Mouse (Mus musculus) midbrain, embryonic 16.5 days (tissue): Measurements from ENCODE around the gene Cpsf3. TPM values are rescaled to one million over a fixed set of nuclear protein-coding genes. Genes with fewer than 3 reads are reported as not detected.
A peak's percentile ranks its signal among the peaks of the same experiment; 100 is the strongest.

Source experiments
- ATAC-seq: fragments of 200-750 bp; cut with Nextera tagmentation; 2 replicates; pipeline ENCODE4 v1.8.0; 2017; ENCODE audit warnings: moderate TSS enrichment
- H3K27ac ChIP-seq: fragments of 300-500 bp; sonication (generic); 2 replicates; pipeline ENCODE4 v1.5.1; 2014; ENCODE audit warnings: mild to moderate bottlenecking, low read length, mixed read lengths
- H3K27me3 ChIP-seq: fragments of 300-500 bp; sonication (generic); 2 replicates; pipeline ENCODE4 v1.6.1; 2014; ENCODE audit warnings: low read depth, low read length, mixed read lengths; ENCODE audit not compliant: control insufficient read depth, insufficient read depth
- H3K36me3 ChIP-seq: fragments of 300-500 bp; sonication (generic); 2 replicates; pipeline ENCODE4 v1.6.1; 2014; ENCODE audit warnings: mild to moderate bottlenecking, low read length, moderate library complexity, mixed read lengths; ENCODE audit not compliant: control insufficient read depth, insufficient read depth
- H3K4me1 ChIP-seq: fragments of 300-500 bp; sonication (generic); 2 replicates; pipeline ENCODE4 v1.6.1; 2014; ENCODE audit warnings: mild to moderate bottlenecking, low read length, mixed read lengths; ENCODE audit not compliant: control insufficient read depth, insufficient read depth
- H3K4me2 ChIP-seq: fragments of 300-500 bp; sonication (generic); 2 replicates; pipeline ENCODE4 v1.6.1; 2014; ENCODE audit warnings: mild to moderate bottlenecking, low read length, mixed read lengths
- H3K4me3 ChIP-seq: fragments of 300-500 bp; sonication (generic); 2 replicates; pipeline ENCODE4 v1.5.1; 2014; ENCODE audit warnings: low read depth, mild to moderate bottlenecking, low read length, moderate library complexity, mixed read lengths
- H3K9ac ChIP-seq: fragments of 300-500 bp; sonication (generic); 2 replicates; pipeline ENCODE4 v1.6.1; 2014; ENCODE audit warnings: low read depth, low read length, mixed read lengths
- H3K9me3 ChIP-seq: fragments of 300-500 bp; sonication (generic); replicated peaks from 2 replicates; pipeline ENCODE4 v1.6.1; 2014; ENCODE audit warnings: mild to moderate bottlenecking, low read length, mixed read lengths; ENCODE audit not compliant: control insufficient read depth, poor library complexity, severe bottlenecking
- WGBS: fragments of 180-500 bp; shearing (Covaris S2); extraction: QIAGEN DNeasy Blood & Tissue Kit; methylation state at CpG from one replicate; pipeline ENCODE4 v1.1.7; 2014; 5-methylcytosine and 5-hydroxymethylcytosine counted together
- polyA plus RNA-seq: library from polyadenylated mRNA; unstranded; fragments of >200 nt; fragmentation: Nextera tagmentation; extraction: Ambion mirVana; gene quantifications from 2 replicates; pipeline ENCODE4 v1.2.1, GENCODE M21; 2015

Cpsf3 gene
- polyA plus RNA-seq, 1 experiment from 2014 or later: 89.5 TPM

DNA sequence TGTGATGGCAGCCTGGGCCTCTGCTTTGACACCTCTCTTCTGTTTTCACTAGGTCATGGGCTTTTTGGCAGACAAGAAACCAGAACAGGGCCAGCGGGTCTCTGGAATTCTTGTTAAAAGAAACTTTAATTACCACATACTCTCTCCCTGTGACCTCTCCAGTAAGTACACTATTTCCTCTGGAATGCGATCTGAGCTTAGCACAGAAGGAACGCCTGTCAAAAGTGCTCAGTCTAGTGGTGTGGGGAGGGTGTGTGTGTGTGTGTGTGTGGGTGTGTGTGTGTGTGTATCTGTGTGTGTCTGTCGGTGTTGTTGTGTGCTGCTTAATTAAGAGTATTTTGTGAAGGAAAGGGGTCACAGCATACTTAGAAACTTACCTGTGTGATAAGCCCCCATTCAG is 21.5 kb downstream of the Cpsf3 start:
- Histone ChIP-seq H3K27ac (no peak overlapping the region), H3K27me3 (no peaks in the 10 kb centered on the region), H3K4me3 (no peak overlapping the region), H3K4me2 (no peak overlapping the region), H3K4me1 (no peaks in the 10 kb centered on the region), H3K36me3 (peaks cover 55% of the 10 kb centered on the region), H3K9ac (no peak overlapping the region), H3K9me3 (no peaks in the 10 kb centered on the region)
- WGBS: 93% methylated on average over 4 of the region's 4 CpGs
- ATAC-seq: no peak

DNA sequence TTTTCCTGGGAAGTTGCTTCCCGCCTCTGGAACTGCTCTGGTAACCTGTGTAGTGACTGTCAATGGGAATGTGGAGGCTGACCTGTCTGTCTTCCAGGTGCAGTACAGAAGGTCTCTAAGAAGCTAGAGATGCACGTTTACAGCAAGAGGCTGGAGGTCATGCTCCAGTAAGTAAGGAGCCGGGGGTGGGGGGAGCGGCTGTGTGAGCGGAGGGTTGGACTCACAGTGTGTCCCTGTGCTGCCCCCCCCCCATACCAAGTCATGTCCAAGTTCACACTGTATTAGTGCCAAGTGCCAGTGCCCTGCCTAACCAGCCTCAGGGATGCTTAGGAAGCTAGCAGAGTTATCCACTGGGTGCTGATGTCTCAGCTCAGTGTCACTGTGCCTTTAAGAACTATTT is 27.0 kb downstream of the Cpsf3 start:
- 92% methylated on average over 5 of the region's 5 CpGs for WGBS
- H3K36me3 ChIP-seq: peaks cover 32% of the 10 kb centered on the region

DNA sequence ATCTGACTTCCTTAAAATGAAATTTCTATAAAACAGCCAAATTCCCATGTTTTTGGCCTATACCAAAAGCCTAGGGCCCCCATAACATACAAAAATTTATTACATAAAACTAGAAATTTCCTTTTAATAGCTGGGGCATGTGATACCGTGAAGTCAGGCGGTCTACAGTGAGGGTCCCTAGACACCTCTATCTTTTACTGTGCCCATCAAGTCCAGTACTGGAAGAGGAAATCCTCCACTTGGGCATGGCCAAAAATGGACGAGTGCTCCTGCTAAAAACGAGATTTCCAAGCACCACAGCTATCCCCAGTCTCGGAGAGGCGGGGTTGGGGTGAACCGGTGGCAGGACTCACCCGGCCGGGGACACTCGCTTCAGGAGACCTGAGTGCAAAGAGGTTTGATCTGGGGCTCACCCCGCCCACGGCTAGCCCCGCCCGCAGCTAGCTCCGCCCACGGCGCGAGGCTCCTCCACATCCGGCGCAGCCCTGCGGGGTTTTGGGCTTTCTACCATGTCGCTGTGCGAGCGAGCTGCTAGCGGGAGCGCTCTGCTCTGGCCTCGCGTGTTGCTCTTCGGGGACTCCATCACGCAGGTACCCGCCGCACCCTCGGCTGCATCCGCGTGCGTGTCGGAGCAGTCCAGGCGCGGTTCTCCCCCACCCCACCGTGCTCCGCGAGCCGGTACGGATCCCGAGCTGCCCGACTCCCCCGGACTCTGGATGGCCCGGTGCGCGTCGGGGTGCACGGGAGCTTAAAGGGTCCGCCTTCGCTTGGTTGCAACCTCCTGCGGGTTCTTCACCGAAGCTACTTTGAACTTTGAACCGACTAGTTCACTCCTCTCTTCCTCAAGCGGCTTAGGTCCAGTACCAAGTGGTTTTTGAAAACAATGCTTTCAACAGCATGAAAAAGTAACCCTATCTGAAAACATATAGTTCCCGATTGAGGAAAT is 31.0 kb downstream of the Cpsf3 start, which contains the start of gene Iah1:
Gene Iah1 (plus strand): TSS at position 467 of the 946 bp plus-strand sequence.
- peaks cover 8% of the 10 kb centered on the region for H3K36me3 ChIP-seq
- WGBS: 2% methylated on average over 59 of the region's 59 CpGs
- H3K27ac ChIP-seq: no peak within 1 kb of the TSS; the same call in 1 of the 2 replicates
- H3K4me2 ChIP-seq: peak within 1 kb of the TSS; percentile 59
- H3K27me3 ChIP-seq: no peaks in the 10 kb centered on the region
- no peaks in the 10 kb centered on the region for H3K4me1 ChIP-seq
- ATAC-seq: peak; percentile 92
- peak within 1 kb of the TSS; percentile 54 for H3K4me3 ChIP-seq
- no peaks in the 10 kb centered on the region for H3K9me3 ChIP-seq
- H3K9ac ChIP-seq: peak within 1 kb of the TSS; percentile 66

More for the DNA sequence above, 27.0 kb downstream of the Cpsf3 start:
- Histone ChIP-seq H3K4me2 (no peak overlapping the region), H3K4me3 (no peak overlapping the region), H3K9me3 (no peaks in the 10 kb centered on the region), H3K27ac (no peak overlapping the region), H3K27me3 (no peaks in the 10 kb centered on the region), H3K9ac (no peak overlapping the region), H3K4me1 (no peaks in the 10 kb centered on the region)
- ATAC-seq: no peak

DNA sequence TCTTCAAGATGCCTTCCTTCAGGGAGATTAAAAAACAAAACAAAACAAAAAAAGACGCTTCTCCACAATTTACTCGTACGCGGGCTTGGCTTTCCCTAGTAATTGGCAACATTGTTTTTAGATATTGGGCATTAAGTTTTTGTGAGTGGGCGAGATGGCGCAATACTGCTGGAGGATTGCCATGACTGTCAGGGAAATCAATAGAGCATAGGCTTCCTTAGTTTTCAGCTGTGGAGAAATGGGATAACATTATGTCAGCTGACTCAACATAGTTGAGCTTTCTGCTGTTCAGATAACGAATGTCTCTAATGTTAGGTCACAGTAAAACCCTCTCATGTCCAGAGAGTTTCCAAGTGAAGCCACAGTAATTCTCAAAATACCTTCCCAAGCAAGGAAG is 31.7 kb downstream of the Cpsf3 start:
- H3K9me3 ChIP-seq: no peaks in the 10 kb centered on the region
- H3K27ac ChIP-seq: no peak overlapping the region
- no peaks in the 10 kb centered on the region for H3K4me1 ChIP-seq
- peak overlapping the region; percentile 54 for H3K4me3 ChIP-seq
- H3K9ac ChIP-seq: peak overlapping the region; percentile 66; the same call in 1 of the 2 replicates
- 25% methylated on average over 7 of the region's 7 CpGs for WGBS
- H3K36me3 ChIP-seq: peaks cover 7% of the 10 kb centered on the region
- no peaks in the 10 kb centered on the region for H3K27me3 ChIP-seq
- peak overlapping the region; percentile 59 for H3K4me2 ChIP-seq
- no peak for ATAC-seq

DNA sequence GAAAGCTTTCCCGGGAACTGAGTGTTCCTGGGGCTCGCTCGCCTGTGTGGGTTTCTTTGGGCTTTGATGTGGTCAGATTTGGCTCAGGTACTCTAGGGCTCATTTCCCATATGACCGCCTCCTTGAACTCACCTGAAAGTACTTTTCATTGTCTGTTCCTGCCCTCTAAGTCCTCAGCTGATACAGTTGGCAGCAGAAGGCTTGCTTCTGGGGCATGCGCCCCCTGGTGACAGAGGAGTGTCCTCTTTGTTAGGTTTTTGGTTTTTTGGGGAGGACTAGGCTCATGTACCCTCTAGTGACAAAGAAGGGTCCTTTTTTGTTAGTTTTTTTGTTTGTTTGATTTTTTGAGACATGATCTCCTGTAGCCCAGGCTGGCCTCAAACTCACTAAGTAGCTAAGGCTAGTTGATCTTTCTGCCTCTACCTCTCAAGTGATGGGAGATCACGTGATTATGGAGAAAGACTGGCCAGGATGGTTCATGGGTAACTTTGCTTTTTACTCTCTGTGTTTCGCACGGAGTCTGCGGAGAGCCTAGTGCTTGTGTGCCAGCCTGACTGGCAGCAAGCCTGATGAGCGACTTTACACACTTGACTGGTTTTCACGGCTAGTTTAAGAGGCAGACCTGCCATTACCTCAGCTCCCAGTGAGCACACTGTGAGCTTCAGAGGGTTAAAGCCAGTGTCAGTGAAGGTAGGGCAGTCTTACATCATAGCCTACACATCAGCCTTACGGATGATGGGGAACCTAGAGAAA is 33.1 kb downstream of the Cpsf3 start:
- no peak overlapping the region for H3K9ac ChIP-seq

DNA sequence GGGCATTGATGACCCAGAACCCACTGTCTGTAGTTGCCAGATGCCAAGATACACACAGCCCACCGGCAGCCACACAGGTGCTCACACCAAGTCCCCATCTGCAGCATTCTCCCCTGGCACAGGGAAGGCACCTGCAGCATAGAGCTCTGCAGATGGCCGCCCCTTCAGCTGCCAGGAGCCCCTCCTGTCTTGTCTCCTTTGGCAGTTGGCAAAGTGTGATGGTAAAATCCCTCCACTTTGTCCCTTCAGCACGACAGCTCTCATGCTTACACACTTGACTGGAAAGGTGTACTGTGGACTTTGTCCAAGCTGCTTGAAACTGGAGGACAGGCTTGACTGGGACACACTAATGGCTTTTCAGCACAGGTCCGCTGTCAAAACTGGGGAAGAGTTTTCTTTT is 35.1 kb downstream of the Cpsf3 start:
- H3K27ac ChIP-seq: no peak overlapping the region
- no peaks in the 10 kb centered on the region for H3K9me3 ChIP-seq
- H3K36me3 ChIP-seq: peaks cover 10% of the 10 kb centered on the region
- ATAC-seq: no peak
- no peak overlapping the region for H3K4me2 ChIP-seq
- H3K9ac ChIP-seq: no peak overlapping the region
- H3K27me3 ChIP-seq: no peaks in the 10 kb centered on the region
- no peaks in the 10 kb centered on the region for H3K4me1 ChIP-seq
- H3K4me3 ChIP-seq: no peak overlapping the region
- WGBS: 93% methylated on average over 4 of the region's 4 CpGs

More for the DNA sequence above, 33.1 kb downstream of the Cpsf3 start:
- Histone ChIP-seq H3K4me3 (no peak overlapping the region), H3K27me3 (no peaks in the 10 kb centered on the region), H3K36me3 (no peaks in the 10 kb centered on the region), H3K9me3 (no peaks in the 10 kb centered on the region), H3K4me1 (no peaks in the 10 kb centered on the region), H3K27ac (no peak overlapping the region), H3K4me2 (no peak overlapping the region)
- no peak for ATAC-seq
- 75% methylated on average over 12 of the region's 12 CpGs for WGBS

DNA sequence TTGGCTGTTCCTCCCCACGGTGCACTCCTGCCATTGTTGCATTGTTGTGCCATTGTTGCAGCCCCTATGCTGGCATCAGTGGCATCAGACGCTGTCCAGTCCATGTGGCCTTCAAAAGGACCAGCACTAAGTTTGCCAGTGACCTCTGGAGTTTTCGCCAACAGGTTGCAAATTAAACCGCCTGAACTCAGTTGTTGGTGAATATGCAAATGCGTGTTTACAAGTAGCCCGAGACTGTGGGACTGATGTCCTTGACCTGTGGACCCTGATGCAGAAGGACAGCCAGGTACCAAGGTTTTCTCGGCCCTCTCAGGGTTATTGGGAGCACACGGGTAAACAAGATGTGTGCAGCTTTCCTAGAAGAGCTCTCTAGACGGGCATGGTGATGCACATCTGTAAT is 36.0 kb downstream of the Cpsf3 start:
- WGBS: 86% methylated on average over 9 of the region's 9 CpGs
- Histone ChIP-seq H3K27me3 (no peaks in the 10 kb centered on the region), H3K9ac (no peak overlapping the region), H3K4me1 (no peaks in the 10 kb centered on the region), H3K9me3 (no peaks in the 10 kb centered on the region), H3K27ac (no peak overlapping the region), H3K36me3 (peaks cover 10% of the 10 kb centered on the region), H3K4me3 (no peak overlapping the region), H3K4me2 (no peak overlapping the region)
- ATAC-seq: no peak

DNA sequence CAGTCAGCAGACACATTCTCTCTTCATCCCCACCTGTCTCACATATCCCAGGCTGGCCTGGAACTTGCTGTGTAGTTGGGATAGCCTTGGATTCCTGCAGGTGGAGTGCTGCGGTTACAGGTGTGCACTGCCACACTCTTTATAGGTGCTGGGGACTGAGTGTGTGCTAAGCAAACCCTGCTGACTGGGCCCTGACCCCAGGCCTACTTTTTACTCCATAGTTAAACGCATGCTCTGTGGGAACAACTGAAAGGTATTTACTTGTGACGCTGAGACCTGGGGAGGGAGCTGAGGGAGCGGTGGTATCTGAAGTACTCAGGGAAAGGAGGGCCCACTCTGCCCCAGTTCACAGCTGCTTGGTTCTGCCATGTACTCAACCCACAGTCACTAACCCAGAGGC is 37.1 kb downstream of the Cpsf3 start:
- H3K4me2 ChIP-seq: no peak overlapping the region
- H3K9ac ChIP-seq: no peak overlapping the region
- no peaks in the 10 kb centered on the region for H3K9me3 ChIP-seq
- no peak overlapping the region for H3K27ac ChIP-seq
- no peaks in the 10 kb centered on the region for H3K27me3 ChIP-seq
- H3K36me3 ChIP-seq: peaks cover 16% of the 10 kb centered on the region
- WGBS: 95% methylated on average over 4 of the region's 4 CpGs
- no peaks in the 10 kb centered on the region for H3K4me1 ChIP-seq
- no peak overlapping the region for H3K4me3 ChIP-seq
- no peak for ATAC-seq

DNA sequence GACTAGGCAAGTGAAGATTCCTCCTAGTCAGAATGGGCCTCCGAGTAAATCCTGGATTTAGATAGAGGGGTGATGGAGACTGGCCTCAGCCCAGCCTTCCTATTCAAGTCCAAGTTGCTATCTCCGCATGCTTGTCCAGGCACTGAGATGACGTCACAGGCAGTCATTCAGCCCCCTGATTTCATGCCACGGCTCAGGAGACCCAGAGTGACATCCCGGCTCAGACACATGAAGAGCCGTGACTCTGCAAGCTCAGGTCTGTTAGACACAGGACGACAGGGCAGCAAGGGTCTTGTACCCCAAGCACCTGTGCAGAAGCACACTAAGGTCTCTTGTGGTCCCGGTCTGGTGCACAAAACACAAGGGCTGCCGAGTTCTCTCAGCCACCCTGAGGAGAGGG is 37.7 kb downstream of the Cpsf3 start:
- no peak for ATAC-seq
- WGBS: 84% methylated on average over 9 of the region's 9 CpGs
- H3K9ac ChIP-seq: no peak overlapping the region
- no peak overlapping the region for H3K4me2 ChIP-seq
- H3K36me3 ChIP-seq: peaks cover 20% of the 10 kb centered on the region
- no peaks in the 10 kb centered on the region for H3K4me1 ChIP-seq
- no peaks in the 10 kb centered on the region for H3K9me3 ChIP-seq
- H3K4me3 ChIP-seq: no peak overlapping the region
- H3K27me3 ChIP-seq: no peaks in the 10 kb centered on the region
- H3K27ac ChIP-seq: no peak overlapping the region
